Mouse (Mus musculus) CH12.LX (cell line): ENCODE measurements around the gene Clec3a. TPM values are rescaled to one million over a fixed set of nuclear protein-coding genes. Genes with fewer than 3 reads are reported as not detected.

ENCODE experiments used
- DNase-seq: peaks from one replicate; pipeline ENCODE4 v3.0.0-alpha.2; 2013; ENCODE audit errors: extremely low read depth
- H3K27ac ChIP-seq: 2 replicates; pipeline ENCODE4 v1.5.1; 2012; ENCODE audit warnings: low read depth, mild to moderate bottlenecking, control low read depth, moderate library complexity; ENCODE audit not compliant: insufficient read depth
- H3K27me3 ChIP-seq: replicated peaks from 2 replicates; pipeline ENCODE3; 2012; ENCODE audit warnings: inconsistent platforms
- H3K36me3 ChIP-seq, 2 experiments: replicated peaks in 1 of 2; 2 replicates each; pipeline versions ENCODE3 to v1.6.1; 2012; ENCODE audit warnings: inconsistent platforms in 1 of 2, low read length in 1 of 2, mild to moderate bottlenecking in 1 of 2, mixed read lengths in 1 of 2, moderate library complexity in 1 of 2; ENCODE audit not compliant: control insufficient read depth in 1 of 2, insufficient read depth in 1 of 2
- H3K4me1 ChIP-seq, 2 experiments: 2 replicates each; pipeline ENCODE4 v1.6.1; 2012; ENCODE audit warnings: inconsistent platforms in 1 of 2, moderate library complexity in 1 of 2; ENCODE audit not compliant: insufficient read depth in 2 of 2, control insufficient read depth in 1 of 2
- H3K4me2 ChIP-seq: 2 replicates; pipeline ENCODE4 v1.6.1; 2012; ENCODE audit warnings: low read depth, mild to moderate bottlenecking, control low read depth; ENCODE audit not compliant: poor library complexity, insufficient read depth, severe bottlenecking
- H3K4me3 ChIP-seq, 3 experiments: fragments of 150-350 bp in 1 of 3; sonication (generic) in 1 of 3; replicated peaks in 1 of 3; 2 replicates each; pipeline versions ENCODE3 to v1.5.1; 2011 to 2012; ENCODE audit warnings: low read depth in 2 of 3, low read length in 2 of 3, mild to moderate bottlenecking in 2 of 3, moderate library complexity in 2 of 3, control low read depth in 1 of 3, improper control_type of control experiment in 1 of 3, inconsistent platforms in 1 of 3, mixed read lengths in 1 of 3; ENCODE audit not compliant: poor library complexity in 1 of 3
- H3K79me2 ChIP-seq: replicated peaks from 2 replicates; pipeline ENCODE4 v1.6.1; 2012; ENCODE audit warnings: mild to moderate bottlenecking, moderate library complexity; ENCODE audit not compliant: control insufficient read depth, poor library complexity, insufficient read depth, severe bottlenecking; ENCODE audit errors: extremely low read depth
- H3K9ac ChIP-seq: 2 replicates; pipeline ENCODE4 v1.6.1; 2012; ENCODE audit warnings: low read depth, mild to moderate bottlenecking, control low read depth, moderate library complexity; ENCODE audit not compliant: insufficient read depth
- H3K9me3 ChIP-seq: replicated peaks from 2 replicates; pipeline ENCODE3; 2012; ENCODE audit warnings: low read length, inconsistent platforms, mixed read lengths
- BHLHE40 ChIP-seq: IDR thresholded peaks from 2 replicates; pipeline ENCODE4 v1.6.1; 2011; ENCODE audit warnings: mild to moderate bottlenecking, low read depth, low read length, improper control_type of control experiment
- CHD1 ChIP-seq: IDR thresholded peaks from 2 replicates; pipeline ENCODE4 v1.6.1; 2012; ENCODE audit warnings: low read depth, low read length, improper control_type of control experiment, inconsistent platforms
- CHD2 ChIP-seq: IDR thresholded peaks from 2 replicates; pipeline ENCODE4 v1.6.1; 2011; ENCODE audit warnings: low read length, improper control_type of control experiment
- HCFC1 ChIP-seq: IDR thresholded peaks from 2 replicates; pipeline ENCODE4 v1.6.1; 2012; ENCODE audit warnings: low read depth, mild to moderate bottlenecking, inconsistent platforms, low read length, improper control_type of control experiment
- JUND ChIP-seq: conservative IDR thresholded peaks from 2 replicates; pipeline ENCODE4 v1.6.1; 2011; ENCODE audit warnings: low read depth, low read length, improper control_type of control experiment
- MAZ ChIP-seq: IDR thresholded peaks from 2 replicates; pipeline ENCODE4 v1.6.1; 2012; ENCODE audit warnings: low read depth, mild to moderate bottlenecking, inconsistent platforms, low read length, improper control_type of control experiment, moderate library complexity
- NRF1 ChIP-seq: IDR thresholded peaks from 2 replicates; pipeline ENCODE4 v1.6.1; 2014; ENCODE audit warnings: low read depth, mild to moderate bottlenecking, inconsistent platforms, low read length, improper control_type of control experiment, moderate library complexity
- dilution Hi-C: fragments of 300-500 bp; cut with MboI; formaldehyde crosslinking; loops from 2 replicates; pipeline ENCODE4 v1.14.3; 2020; ENCODE audit warnings: low sequenced_read_pairs; ENCODE audit not compliant: extremely low pct_unique_long_range_greater_than_20kb, extremely low pct_ligation_motif_present
- in situ Hi-C: fragments of 300-500 bp; cut with MboI; formaldehyde crosslinking; loops from 3 replicates; pipeline ENCODE4 v1.14.3; 2019; ENCODE audit warnings: low sequenced_read_pairs, low pct_ligation_motif_present, low pct_unique_long_range_greater_than_20kb, mixed read lengths
- polyA plus RNA-seq: library from polyadenylated mRNA; unstranded; fragments of >175 nt; gene quantifications from 2 replicates; pipeline ENCODE4 v1.2.1, GENCODE M21; 2012; ENCODE audit warnings: low read depth; ENCODE audit not compliant: insufficient read length
- total RNA-seq, 2 experiments: library from RNA; depleted of rRNA; stranded (reverse); fragments of 300-350 nt in 1 of 2; fragments of >200 nt in 1 of 2; gene quantifications; 2 replicates each; pipeline ENCODE4 v1.2.3; 2012 to 2014

Gene Clec3a
- total and polyA plus RNA-seq, 3 experiments = not detected

DNA sequence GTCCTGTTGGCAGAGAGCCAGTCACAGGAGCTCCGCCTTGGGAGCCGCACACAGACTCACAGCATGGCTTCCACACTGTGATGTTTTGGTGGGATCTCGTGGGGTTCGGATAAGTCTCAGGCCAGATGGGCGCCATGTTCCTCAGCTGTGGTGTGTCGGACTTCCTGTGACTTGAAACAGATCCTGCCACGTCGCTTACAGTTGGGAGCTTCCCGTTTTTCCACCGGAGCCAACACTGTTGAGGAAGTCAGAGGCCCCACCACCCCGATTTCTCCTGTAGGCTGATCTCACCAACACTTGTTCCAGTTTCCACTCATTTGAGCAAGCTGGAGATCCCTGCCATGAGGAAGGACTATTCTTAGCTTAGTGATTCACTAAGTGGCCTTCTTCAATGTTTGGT, 55.7 kb downstream of the Clec3a start:
- H3K9me3 ChIP-seq = peaks cover 5% of the 10 kb centered on the region
- TF ChIP-seq CHD2 (no peak), CHD1 (no peak), HCFC1 (no peak), NRF1 (no peak), BHLHE40 (no peak), MAZ (no peak), JUND (no peak)
- H3K4me1 ChIP-seq = no peaks in the 10 kb centered on the region
- no peak for DNase-seq
- H3K27ac ChIP-seq = no peak overlapping the region
- dilution Hi-C loops (no loop called here), in situ Hi-C loops (loop anchor here (25.0 kb wide), 1 partner anchor 1964 kb away; no protein-coding TSS in a partner anchor)
- H3K36me3 ChIP-seq = peaks cover 4 to 67% of the 10 kb centered on the region in 2 experiments
- H3K4me3 ChIP-seq = no peak overlapping the region
- H3K79me2 ChIP-seq = no peaks in the 10 kb centered on the region
- no peak overlapping the region for H3K9ac ChIP-seq
- no peaks in the 10 kb centered on the region for H3K27me3 ChIP-seq
- no peak overlapping the region for H3K4me2 ChIP-seq

Other genes starting within 250 kb of the Clec3a start
- gene Vat1l, start 212.5 kb upstream of the Clec3a start, total RNA-seq (2012; rRNA removed) = not detected in 2 replicates
- gene Vat1l, start 212.5 kb upstream of the Clec3a start, total RNA-seq (2014; rRNA removed) = not detected in 2 replicates
- gene Vat1l, start 212.5 kb upstream of the Clec3a start, polyA plus RNA-seq = not detected in 2 replicates
- 7.3 and 9.1 TPM in 2 replicates for gene Wwox, start 21.6 kb downstream of the Clec3a start, total RNA-seq (2012; rRNA removed)
- gene Wwox, start 21.6 kb downstream of the Clec3a start, total RNA-seq (2014; rRNA removed) = 7.8 and 9.3 TPM in 2 replicates
- gene Wwox, start 21.6 kb downstream of the Clec3a start, polyA plus RNA-seq = 11.5 and 12.6 TPM in 2 replicates